Mouse (Mus musculus) embryonic facial prominence, embryonic 13.5 days (tissue): ENCODE results near the gene Zfp276. TPM values are rescaled to one million over a fixed set of nuclear protein-coding genes. Genes with fewer than 3 reads are reported as not detected.
"Not testable (repeated sequence)": the region's sequence is repeated elsewhere in the genome, so short reads cannot be mapped to it uniquely, and the experiment has no call there.

Source experiments
- ATAC-seq: fragments of 200-750 bp; cut with Nextera tagmentation; 2 replicates; pipeline ENCODE4 v1.8.0; 2017; ENCODE audit warnings: low read depth; ENCODE audit not compliant: insufficient number of reproducible peaks, insufficient read depth, low FRiP score, low TSS enrichment
- H3K27ac ChIP-seq: fragments of 300-500 bp; sonication (generic); 2 replicates; pipeline ENCODE4 v1.5.1; 2015; ENCODE audit warnings: moderate library complexity, mild to moderate bottlenecking, inconsistent platforms
- H3K27me3 ChIP-seq: fragments of 300-500 bp; sonication (generic); 2 replicates; pipeline ENCODE4 v1.6.1; 2015; ENCODE audit warnings: mild to moderate bottlenecking, inconsistent platforms
- H3K36me3 ChIP-seq: fragments of 300-500 bp; sonication (generic); 2 replicates; pipeline ENCODE4 v1.6.1; 2015; ENCODE audit warnings: mild to moderate bottlenecking, inconsistent platforms
- H3K4me1 ChIP-seq: fragments of 300-500 bp; sonication (generic); 2 replicates; pipeline ENCODE4 v1.6.1; 2015; ENCODE audit warnings: inconsistent platforms
- H3K4me2 ChIP-seq: fragments of 300-500 bp; sonication (generic); 2 replicates; pipeline ENCODE4 v1.6.1; 2015; ENCODE audit warnings: moderate library complexity, mild to moderate bottlenecking, inconsistent platforms
- H3K4me3 ChIP-seq: fragments of 300-500 bp; sonication (generic); 2 replicates; pipeline ENCODE4 v1.5.1; 2015; ENCODE audit warnings: mild to moderate bottlenecking, inconsistent platforms
- H3K9ac ChIP-seq: fragments of 300-500 bp; sonication (generic); 2 replicates; pipeline ENCODE4 v1.6.1; 2015; ENCODE audit warnings: mild to moderate bottlenecking, inconsistent platforms
- H3K9me3 ChIP-seq: fragments of 300-500 bp; sonication (generic); 2 replicates; pipeline ENCODE4 v1.6.1; 2016; ENCODE audit warnings: inconsistent platforms
- WGBS: fragments of 180-500 bp; shearing (Covaris S2); methylation state at CpG from one replicate; pipeline ENCODE4 v1.1.7; 2015; ENCODE audit warnings: mixed read lengths; 5-methylcytosine and 5-hydroxymethylcytosine counted together
- polyA plus RNA-seq: library from polyadenylated mRNA; unstranded; fragments of >200 nt; fragmentation: Nextera tagmentation; extraction: Ambion mirVana; gene quantifications from 2 replicates; pipeline ENCODE4 v1.2.1, GENCODE M21; 2015

Zfp276 gene
- polyA plus RNA-seq, 1 experiment from 2014 or later, result 29.3 TPM

- Histone ChIP-seq H3K27me3 (no peaks in the 10 kb centered on the region), H3K27ac (no peak overlapping the region), H3K36me3 (peaks cover 37% of the 10 kb centered on the region), H3K4me3 (no peak overlapping the region), H3K9me3 (no peaks in the 10 kb centered on the region), H3K4me1 (no peaks in the 10 kb centered on the region), H3K4me2 (no peak overlapping the region), H3K9ac (no peak overlapping the region)
- 87% methylated on average over 7 of the region's 7 CpGs for WGBS
- ATAC-seq, result no peak
These were observed 24.4 kb downstream of the Zfp276 start for GRCm38 (mm10) chr8:123278445-123278844.

GRCm38 (mm10) chr8:123279828-123280227, 25.8 kb downstream of the Zfp276 start:
- Histone ChIP-seq H3K36me3 (peaks cover 28% of the 10 kb centered on the region), H3K27ac (no peak overlapping the region), H3K4me2 (no peak overlapping the region), H3K4me3 (no peak overlapping the region), H3K9ac (no peak overlapping the region), H3K4me1 (no peaks in the 10 kb centered on the region), H3K27me3 (no peaks in the 10 kb centered on the region), H3K9me3 (no peaks in the 10 kb centered on the region)
- 90% methylated on average over 4 of the region's 4 CpGs for WGBS
- no peak for ATAC-seq

- no peaks in the 10 kb centered on the region for H3K4me1 ChIP-seq
- no peak for ATAC-seq
- 86% methylated on average over 13 of the region's 13 CpGs for WGBS
- no peak overlapping the region for H3K9ac ChIP-seq
- no peak overlapping the region for H3K4me3 ChIP-seq
- H3K27ac ChIP-seq, result no peak overlapping the region
- no peaks in the 10 kb centered on the region for H3K27me3 ChIP-seq
- peaks cover 25% of the 10 kb centered on the region for H3K36me3 ChIP-seq
- H3K9me3 ChIP-seq, result no peaks in the 10 kb centered on the region
- no peak overlapping the region for H3K4me2 ChIP-seq
These were observed 26.5 kb downstream of the Zfp276 start for GRCm38 (mm10) chr8:123280302-123281094.

- not testable (repeated sequence) for ATAC-seq
- peaks cover 41% of the 10 kb centered on the region for H3K36me3 ChIP-seq
- WGBS, result 93% methylated on average over 5 of the region's 6 CpGs
These were observed 29.0 kb downstream of the Zfp276 start for GRCm38 (mm10) chr8:123282994-123283393.

GRCm38 (mm10) chr8:123283991-123284390, 30.0 kb downstream of the Zfp276 start:
- H3K9ac ChIP-seq, result no peak overlapping the region
- H3K9me3 ChIP-seq, result no peaks in the 10 kb centered on the region
- H3K27me3 ChIP-seq, result no peaks in the 10 kb centered on the region
- peaks cover 47% of the 10 kb centered on the region for H3K36me3 ChIP-seq
- ATAC-seq, result no peak
- WGBS, result 90% methylated on average over 7 of the region's 7 CpGs
- no peak overlapping the region for H3K4me2 ChIP-seq
- H3K27ac ChIP-seq, result no peak overlapping the region
- no peak overlapping the region for H3K4me3 ChIP-seq
- H3K4me1 ChIP-seq, result no peaks in the 10 kb centered on the region

More at GRCm38 (mm10) chr8:123282994-123283393, 29.0 kb downstream of the Zfp276 start:
- not testable (repeated sequence) for H3K9ac ChIP-seq, H3K27ac ChIP-seq, H3K9me3 ChIP-seq, H3K27me3 ChIP-seq, H3K4me3 ChIP-seq, H3K4me2 ChIP-seq, H3K4me1 ChIP-seq

GRCm38 (mm10) chr8:123284493-123284892, 30.5 kb downstream of the Zfp276 start:
- peaks cover 51% of the 10 kb centered on the region for H3K36me3 ChIP-seq
- WGBS, result 88% methylated on average over 5 of the region's 5 CpGs
- no peak overlapping the region for H3K9ac ChIP-seq
- no peak overlapping the region for H3K4me2 ChIP-seq
- H3K4me3 ChIP-seq, result no peak overlapping the region
- no peak overlapping the region for H3K27ac ChIP-seq
- no peak for ATAC-seq
- no peaks in the 10 kb centered on the region for H3K9me3 ChIP-seq
- no peaks in the 10 kb centered on the region for H3K27me3 ChIP-seq
- no peaks in the 10 kb centered on the region for H3K4me1 ChIP-seq

GRCm38 (mm10) chr8:123287362-123287761, 33.4 kb downstream of the Zfp276 start:
- Histone ChIP-seq H3K9ac (no peak overlapping the region), H3K4me2 (no peak overlapping the region), H3K36me3 (peaks cover 50% of the 10 kb centered on the region), H3K27ac (no peak overlapping the region), H3K9me3 (no peaks in the 10 kb centered on the region), H3K27me3 (no peaks in the 10 kb centered on the region), H3K4me3 (no peak overlapping the region), H3K4me1 (no peaks in the 10 kb centered on the region)
- 95% methylated on average over 17 of the region's 17 CpGs for WGBS
- no peak for ATAC-seq

- Histone ChIP-seq H3K9ac (no peak overlapping the region), H3K9me3 (no peaks in the 10 kb centered on the region), H3K4me2 (no peak overlapping the region), H3K27me3 (no peaks in the 10 kb centered on the region), H3K36me3 (peaks cover 66% of the 10 kb centered on the region), H3K4me1 (no peaks in the 10 kb centered on the region), H3K27ac (no peak overlapping the region), H3K4me3 (no peak overlapping the region)
- no peak for ATAC-seq
- WGBS, result 74% methylated on average over 4 of the region's 4 CpGs
These were observed 36.2 kb downstream of the Zfp276 start for GRCm38 (mm10) chr8:123290166-123290565.

- Histone ChIP-seq H3K4me3 (no peak overlapping the region), H3K9ac (no peak overlapping the region), H3K36me3 (peaks cover 69% of the 10 kb centered on the region), H3K9me3 (no peaks in the 10 kb centered on the region), H3K4me2 (no peak overlapping the region), H3K4me1 (no peaks in the 10 kb centered on the region), H3K27ac (no peak overlapping the region), H3K27me3 (no peaks in the 10 kb centered on the region)
- ATAC-seq, result no peak
- WGBS, result 93% methylated on average over 8 of the region's 8 CpGs
These were observed 36.7 kb downstream of the Zfp276 start for GRCm38 (mm10) chr8:123290679-123291078.

- Histone ChIP-seq H3K4me3 (no peak overlapping the region), H3K4me1 (no peaks in the 10 kb centered on the region), H3K4me2 (no peak overlapping the region), H3K27me3 (no peaks in the 10 kb centered on the region), H3K27ac (no peak overlapping the region), H3K36me3 (peaks cover 72% of the 10 kb centered on the region), H3K9ac (no peak overlapping the region), H3K9me3 (no peaks in the 10 kb centered on the region)
- ATAC-seq, result no peak
- 83% methylated on average over 8 of the region's 8 CpGs for WGBS
These were observed 37.7 kb downstream of the Zfp276 start for GRCm38 (mm10) chr8:123291716-123292115.

- no peak overlapping the region for H3K27ac ChIP-seq
- H3K27me3 ChIP-seq, result no peaks in the 10 kb centered on the region
- H3K9me3 ChIP-seq, result no peaks in the 10 kb centered on the region
- ATAC-seq, result no peak
- no peak overlapping the region for H3K9ac ChIP-seq
- peaks cover 73% of the 10 kb centered on the region for H3K36me3 ChIP-seq
- 92% methylated on average over 3 of the region's 3 CpGs for WGBS
- no peaks in the 10 kb centered on the region for H3K4me1 ChIP-seq
- no peak overlapping the region for H3K4me2 ChIP-seq
- no peak overlapping the region for H3K4me3 ChIP-seq
These were observed 38.3 kb downstream of the Zfp276 start for GRCm38 (mm10) chr8:123292281-123292680.

GRCm38 (mm10) chr8:123292785-123293184, 38.8 kb downstream of the Zfp276 start:
- H3K27ac ChIP-seq, result no peak overlapping the region
- peaks cover 74% of the 10 kb centered on the region for H3K36me3 ChIP-seq
- no peak overlapping the region for H3K4me3 ChIP-seq

More at GRCm38 (mm10) chr8:123292785-123293184, 38.8 kb downstream of the Zfp276 start:
- no peak overlapping the region for H3K4me2 ChIP-seq
- WGBS, result 84% methylated on average over 2 of the region's 2 CpGs
- H3K9me3 ChIP-seq, result no peaks in the 10 kb centered on the region
- no peak overlapping the region for H3K9ac ChIP-seq
- H3K27me3 ChIP-seq, result no peaks in the 10 kb centered on the region
- H3K4me1 ChIP-seq, result no peaks in the 10 kb centered on the region
- no peak for ATAC-seq
